Mouse (Mus musculus) G1E-ER4 (cell line): Measurements from ENCODE around the gene Trim60. TPM values are rescaled to one million over a fixed set of nuclear protein-coding genes. Genes with fewer than 3 reads are reported as not detected.

Source experiments
- GATA1 ChIP-seq: IDR thresholded peaks from one replicate; pipeline ENCODE4 v1.8.0; 2012; ENCODE audit warnings: low read length, inconsistent platforms
- polyA plus RNA-seq: library from polyadenylated mRNA; stranded (reverse); fragments of >175 nt; gene quantifications from 2 replicates; pipeline ENCODE4 v1.2.3, GENCODE M21; 2012

Trim60 gene
- polyA plus RNA-seq, 1 experiment, result not detected

DNA sequence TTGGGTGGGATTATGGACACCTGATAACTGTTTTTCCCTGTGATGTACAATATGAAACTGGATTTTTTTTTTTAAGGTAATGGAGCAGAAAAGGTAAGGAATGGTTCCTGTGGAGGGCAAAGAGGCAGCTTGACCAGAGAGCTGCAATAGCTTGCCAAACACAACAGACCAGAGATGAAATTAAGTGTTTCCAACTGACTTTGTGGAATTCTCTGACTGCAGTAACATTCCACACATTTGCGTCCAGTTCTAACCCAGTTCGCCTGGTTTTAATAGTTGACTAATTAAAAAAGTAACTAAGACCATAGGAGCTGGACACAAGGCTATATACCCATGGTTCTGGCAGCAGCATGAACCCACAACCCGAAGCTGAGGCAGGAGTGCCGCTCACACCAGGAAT lies 11.4 kb upstream of the Trim60 start:
- TF ChIP-seq GATA1, result no peak

DNA sequence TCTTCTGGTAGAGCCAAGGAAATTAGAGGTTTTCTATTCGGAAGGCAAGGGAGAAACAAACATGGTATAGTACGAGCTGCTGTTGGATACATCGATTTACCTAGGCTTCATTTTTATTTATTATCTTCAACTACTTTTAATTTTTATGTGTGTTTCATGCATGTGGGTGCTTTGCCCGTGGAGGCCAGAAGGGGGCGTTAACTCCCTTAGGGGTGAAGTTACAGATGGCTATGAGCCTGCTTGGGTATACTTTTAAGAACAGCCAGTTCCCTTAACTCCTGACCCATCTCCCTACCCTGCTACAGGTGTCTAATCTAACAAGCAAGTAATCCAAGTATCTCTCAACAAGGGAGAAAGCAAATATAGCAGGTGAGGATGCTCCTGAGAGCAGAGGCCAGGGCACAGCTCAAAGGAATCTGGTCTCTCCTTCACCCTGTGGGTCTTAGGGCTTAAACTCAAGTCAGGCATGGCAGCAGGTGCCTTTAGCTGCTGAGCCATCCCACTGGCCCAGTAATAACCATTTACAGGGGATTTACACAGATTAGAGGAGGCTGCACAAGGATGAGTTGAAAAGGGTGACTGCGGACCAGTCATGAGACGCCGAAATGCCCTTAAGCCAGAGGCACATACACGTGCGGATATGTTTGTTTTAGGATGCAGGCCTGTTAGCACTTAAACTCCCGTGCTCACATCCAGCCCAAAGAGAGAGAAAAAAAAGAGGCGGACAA lies 10.7 kb upstream of the Trim60 start:
- TF ChIP-seq GATA1, result no peak

DNA sequence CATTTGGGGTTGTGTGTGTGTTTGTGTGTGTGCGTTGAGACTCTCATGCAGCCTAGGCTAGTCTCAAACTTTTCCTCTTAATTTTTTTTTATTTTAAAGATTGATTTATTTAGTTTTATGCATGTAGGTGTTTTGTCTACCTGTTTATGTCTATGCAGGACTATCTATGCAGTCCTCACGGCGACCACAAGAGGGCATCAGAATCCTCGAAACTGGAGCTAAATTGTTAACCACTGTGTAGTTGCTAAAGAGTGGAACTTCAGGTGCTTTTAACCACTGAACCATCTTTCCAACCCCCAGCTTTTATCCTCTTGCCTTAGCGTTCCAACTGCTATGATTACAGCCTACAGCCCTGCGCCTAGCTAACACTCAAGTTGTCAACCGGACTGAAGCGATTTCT lies 4.1 kb upstream of the Trim60 start:
- TF ChIP-seq GATA1, result no peak

DNA sequence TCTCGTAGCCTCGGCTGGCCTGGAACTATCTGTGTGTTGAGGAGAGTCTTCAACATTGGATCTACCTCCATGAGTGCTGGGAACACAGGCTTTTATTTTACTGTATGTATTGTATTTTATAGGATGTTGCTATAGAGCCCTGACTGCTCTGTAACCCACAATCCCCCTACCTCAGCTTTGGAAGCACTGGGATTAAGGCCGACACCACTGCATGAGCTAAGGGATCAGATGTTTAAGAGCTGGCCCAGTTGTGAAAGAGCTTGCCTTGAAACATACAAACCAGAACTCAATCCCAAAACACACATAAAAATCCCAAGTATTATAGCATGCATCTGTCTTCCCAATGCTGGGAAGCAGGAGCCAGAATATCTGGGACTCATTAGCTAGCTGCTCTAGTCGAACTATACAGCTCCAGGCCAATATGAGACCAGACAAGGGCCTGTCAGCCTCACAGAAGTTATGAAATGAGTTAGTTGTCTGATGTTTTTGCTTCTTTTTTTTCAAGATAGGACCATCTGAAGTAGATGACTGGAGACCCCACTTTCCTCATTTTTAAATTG lies 19.5 kb downstream of the Trim60 start:
- TF ChIP-seq GATA1, result no peak

DNA sequence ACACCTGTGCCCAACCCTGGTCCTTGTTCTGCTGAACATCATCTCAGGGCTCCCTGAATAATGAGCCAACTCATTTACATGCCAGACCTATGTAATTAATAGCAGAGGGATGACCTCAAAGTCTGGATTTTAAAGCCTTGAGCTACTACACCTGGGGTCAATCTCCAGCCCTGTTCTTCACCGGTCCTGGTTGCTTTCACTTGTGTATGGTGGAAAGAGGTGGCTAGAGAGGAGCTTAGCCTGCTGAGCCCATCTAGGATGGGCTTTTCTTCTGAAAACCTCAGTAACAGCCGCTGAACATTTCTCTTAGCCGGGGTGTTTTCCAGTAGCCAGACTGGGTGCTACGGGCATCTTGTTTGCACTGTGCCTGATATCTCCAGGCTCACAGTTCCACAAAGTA lies 30.7 kb downstream of the Trim60 start, which contains the start of gene Trim75:
Gene Trim75, minus strand, starts transcription at position 101 of the 400 bp plus-strand sequence.
- no peak for TF ChIP-seq GATA1

DNA sequence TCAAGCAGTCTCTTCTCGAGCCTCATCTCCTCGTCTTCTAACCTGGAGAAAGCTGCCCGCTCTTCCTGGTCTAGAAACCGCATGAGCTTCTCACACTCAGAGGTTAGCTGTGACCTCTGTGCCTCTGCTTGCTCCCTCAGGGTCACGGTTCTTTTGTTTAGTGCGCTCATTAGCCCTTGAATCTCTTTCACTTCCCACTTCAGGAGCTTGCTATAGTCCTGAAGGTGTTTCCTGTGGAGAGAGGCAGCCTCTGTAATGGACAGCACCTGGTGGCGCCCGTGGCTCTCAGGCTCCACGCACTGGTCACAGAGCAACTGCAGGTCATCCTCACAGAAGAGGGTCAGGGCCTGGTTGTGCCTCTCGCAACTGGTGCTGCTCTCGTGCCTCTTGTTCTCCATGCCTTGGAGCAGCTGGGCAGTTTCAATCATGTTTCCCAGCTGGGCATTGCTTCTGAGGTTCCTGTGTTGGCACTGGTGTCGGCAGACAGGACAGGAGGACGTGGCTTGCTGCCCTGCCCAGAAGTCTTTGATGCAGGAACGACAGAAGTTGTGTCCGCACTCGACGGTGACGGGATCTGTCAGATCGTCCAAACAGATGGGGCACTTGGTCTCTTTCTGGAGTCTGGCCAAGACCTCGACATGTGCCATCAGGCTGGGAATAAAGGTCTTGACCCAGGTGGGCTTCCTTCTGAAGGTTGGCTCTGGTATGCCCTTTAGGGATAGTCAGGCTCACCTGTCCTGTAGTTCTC lies 35.1 kb downstream of the Trim60 start:
- no peak for TF ChIP-seq GATA1

DNA sequence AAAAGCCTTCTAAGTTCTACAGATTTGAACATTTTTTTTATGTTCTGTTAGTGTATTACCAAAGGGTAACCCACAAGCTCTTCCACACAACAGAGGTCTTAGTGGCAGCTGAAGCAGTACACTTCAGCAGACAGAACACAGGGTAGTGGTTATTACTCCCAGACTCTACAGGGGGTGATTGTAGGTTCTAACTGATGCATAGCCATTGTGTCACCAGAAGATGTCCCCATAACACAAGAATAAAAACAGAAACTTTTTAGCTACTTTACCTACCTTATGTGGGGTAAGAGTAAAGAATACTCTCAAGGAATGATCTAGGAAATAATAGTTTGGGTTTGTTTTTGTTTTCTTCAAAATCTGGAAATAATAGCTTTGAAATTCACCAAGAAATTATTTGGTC lies 55.5 kb downstream of the Trim60 start:
- TF ChIP-seq GATA1, result no peak

DNA sequence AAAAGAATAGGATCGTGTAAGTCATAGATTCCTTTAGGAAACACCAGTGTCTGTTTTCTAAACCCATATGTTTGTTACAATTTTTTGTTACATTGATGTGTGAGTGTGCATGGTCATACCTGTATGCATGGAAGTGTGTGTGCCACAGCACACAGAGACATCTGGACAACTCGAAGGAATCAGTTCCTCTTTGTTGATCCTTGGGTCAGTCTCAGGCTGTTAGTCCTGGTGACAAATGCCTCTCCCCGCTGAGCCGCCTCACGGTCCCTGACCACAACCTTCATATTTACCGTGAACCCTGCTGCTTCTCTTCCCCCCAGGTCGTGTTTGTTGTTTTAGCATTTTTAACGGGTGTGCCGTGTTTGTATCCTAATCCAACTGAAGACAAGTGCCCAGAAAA lies 59.4 kb downstream of the Trim60 start:
- no peak for TF ChIP-seq GATA1

DNA sequence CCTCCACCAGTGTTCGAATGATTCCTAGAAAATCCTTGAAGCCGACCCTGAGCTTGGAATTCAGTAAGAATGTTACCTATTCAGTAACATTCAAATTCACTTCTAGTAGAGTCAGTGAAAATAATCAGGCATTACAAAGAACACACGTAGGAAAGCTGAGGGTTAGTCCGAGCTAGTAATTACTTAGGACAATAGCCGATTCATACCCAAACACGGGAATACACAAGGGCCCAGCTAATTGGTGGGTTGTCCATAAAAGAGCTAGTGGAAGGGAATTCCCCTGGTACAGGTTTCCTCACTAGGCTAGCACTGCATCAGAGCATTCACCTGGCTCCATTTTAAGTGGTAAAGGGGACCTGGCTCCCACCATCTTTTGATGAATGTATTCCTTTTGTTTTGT lies 66.3 kb downstream of the Trim60 start:
- no peak for TF ChIP-seq GATA1

Other genes with a start within 250 kb of the Trim60 start
- 5.1 and 5.7 TPM in 2 replicates for gene Klhl2, start 168.6 kb downstream of the Trim60 start, polyA plus RNA-seq
- 52.4 and 83.3 TPM in 2 replicates for gene Tmem192, start 71.4 kb downstream of the Trim60 start, polyA plus RNA-seq
- gene Trim75, start 30.8 kb downstream of the Trim60 start, polyA plus RNA-seq, result not detected in 2 replicates
- gene Trim61, start 61 bp downstream of the Trim60 start, polyA plus RNA-seq, result not detected in 2 replicates
- gene Apela, start 18.8 kb upstream of the Trim60 start, polyA plus RNA-seq, result not detected in 2 replicates
- gene Gm10663, start 56.4 kb upstream of the Trim60 start, polyA plus RNA-seq, result not detected in 2 replicates
- gene BC030870, start 111.0 kb upstream of the Trim60 start, polyA plus RNA-seq, result not detected in 2 replicates